Mouse (Mus musculus): ENCODE measurements around the gene Olfr1196.

DNA sequence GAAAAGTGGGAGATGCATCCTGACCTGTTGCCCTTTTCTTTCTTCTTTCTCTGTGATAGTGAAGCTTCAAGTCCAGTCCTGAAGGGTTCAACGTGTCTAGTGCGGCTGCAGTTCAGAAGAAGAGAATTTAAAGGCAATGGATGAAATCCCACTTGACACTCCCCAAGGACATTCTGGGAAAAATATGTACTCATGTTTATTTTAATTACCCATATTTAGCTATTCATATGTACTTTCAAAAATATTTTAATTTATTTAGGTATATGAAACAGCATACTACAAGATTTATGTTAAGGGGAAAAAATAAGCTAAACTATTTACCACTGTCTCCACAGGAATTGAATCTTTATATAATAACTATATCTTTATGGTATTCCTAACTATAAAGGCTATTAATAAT lies 46.9 kb upstream of the Olfr1196 start, which contains the start of gene Olfr1198:
- TF ChIP-seq CTCF (IDR thresholded peaks at IDR 0.05; ENCODE audit: borderline replicate concordance, insufficient read depth, low read length) (no peak), POLR2A (IDR thresholded peaks at IDR 0.05; ENCODE audit: low read depth, low read length) (no peak)

All from embryonic fibroblast, embryonic 13.5 days (primary cell).